Mouse (Mus musculus) spleen, adult 2 months (tissue): ENCODE measurements at regions not wholly inside any gene's neighbourhood (a gene's known extent, or its start where the extent isn't known, plus 50 kb on each side); places are given as distances from the start of the nearest gene placed in this dataset.

Source experiments
- CTCF ChIP-seq: fragments of 200-500 bp; IDR thresholded peaks from 2 replicates; pipeline ENCODE4 v1.5.1; 2011; ENCODE audit warnings: mild to moderate bottlenecking, inconsistent platforms; ENCODE audit not compliant: insufficient read depth, insufficient read length, insufficient replicate concordance; ENCODE audit errors: extremely low read depth
- POLR2A ChIP-seq: fragments of 200-500 bp; IDR thresholded peaks from 2 replicates; pipeline ENCODE4 v1.6.1; 2011; ENCODE audit warnings: low read depth, low read length, inconsistent platforms

GRCm38 (mm10) chr8:26630544-26630943 is 346.6 kb upstream of the Zfp703 start:
- TF ChIP-seq CTCF (no peak), POLR2A (no peak)
